Mouse (Mus musculus) gastrocnemius, postnatal 10 days (tissue): ENCODE results near the gene Olfr507. TPM values are rescaled to one million over a fixed set of nuclear protein-coding genes. Genes with fewer than 3 reads are reported as not detected.
"Not testable (repeated sequence)": the region's sequence is repeated elsewhere in the genome, so short reads cannot be mapped to it uniquely, and the experiment has no call there.

Experiments used
- DNase-seq: peaks from one replicate; pipeline ENCODE4 v3.0.0; 2021; ENCODE audit warnings: mixed read lengths
- long read RNA-seq, 2 experiments: library from polyadenylated mRNA; stranded (forward); transcript quantifications; one replicate each; pipeline ENCODE4 v2.0.0; 2021
- total RNA-seq, 2 experiments: library from RNA; stranded (reverse); gene quantifications; 2 replicates each; pipeline ENCODE4 v1.2.3; 2021

Olfr507 gene
- total RNA-seq: not detected
- long read RNA-seq, experiment 1: 0 reads
- long read RNA-seq, experiment 2: 0 reads

GRCm38 (mm10) chr7:108621514-108621913 lies at the start of gene Olfr507:
Olfr507 (plus strand) TSS chr7:108621814.
- DNase-seq: no peak

GRCm38 (mm10) chr7:108589797-108590196 lies 31.8 kb upstream of the Olfr507 start:
- no peak for DNase-seq

- not testable (repeated sequence) for DNase-seq
These were observed 19.7 kb upstream of the Olfr507 start for GRCm38 (mm10) chr7:108601916-108602315.

- DNase-seq: no peak
These were observed 11.1 kb upstream of the Olfr507 start, which contains the start of gene Olfr506 for GRCm38 (mm10) chr7:108610487-108610886. Olfr506 (plus strand) TSS chr7:108610787.

DNA sequence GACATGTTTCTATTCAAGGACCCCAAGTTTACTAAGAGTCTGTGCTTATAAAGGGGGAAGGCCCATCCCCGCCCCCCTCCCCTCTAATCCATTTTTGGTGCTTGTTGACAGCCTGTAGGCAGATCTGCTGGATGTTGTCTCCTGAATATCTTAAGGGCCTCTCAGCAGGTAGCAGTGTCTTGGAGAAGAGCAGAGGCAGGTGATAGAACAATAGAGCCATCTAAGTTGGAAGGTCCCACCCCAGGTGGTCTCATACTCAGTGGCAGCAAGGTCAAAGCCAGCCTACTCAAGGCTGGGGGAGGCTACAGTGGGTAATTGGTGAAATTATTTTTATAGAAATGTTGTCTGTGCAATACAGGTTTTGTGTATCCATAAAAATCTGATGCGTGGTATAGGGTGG lies 7.5 kb upstream of the Olfr507 start:
- DNase-seq: no peak

DNA sequence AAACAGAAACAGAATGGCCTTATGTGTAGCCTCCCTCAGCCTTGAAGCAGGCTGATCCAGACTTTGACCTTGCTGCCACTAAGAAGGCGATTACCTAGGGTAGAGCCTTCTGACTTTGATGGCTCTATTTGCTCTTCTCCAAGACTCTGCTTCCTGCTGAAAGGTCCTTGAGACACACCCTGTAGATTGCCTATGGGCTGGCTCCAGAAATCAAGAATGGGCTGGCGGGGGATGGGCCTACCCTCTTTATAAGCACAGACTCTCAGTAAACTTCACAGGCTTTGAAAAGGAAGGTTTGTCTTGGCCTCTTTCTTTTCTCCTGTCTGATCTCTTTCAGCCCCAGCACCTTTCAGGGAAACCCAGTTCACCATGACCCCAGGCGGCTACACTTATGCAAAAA lies 4.8 kb upstream of the Olfr507 start:
- not testable (repeated sequence) for DNase-seq

- no peak for DNase-seq
These were observed 8.1 kb downstream of the Olfr507 start, which contains the start of gene Olfr508 for GRCm38 (mm10) chr7:108629694-108630093. Olfr508 (plus strand) TSS chr7:108629994.

DNA sequence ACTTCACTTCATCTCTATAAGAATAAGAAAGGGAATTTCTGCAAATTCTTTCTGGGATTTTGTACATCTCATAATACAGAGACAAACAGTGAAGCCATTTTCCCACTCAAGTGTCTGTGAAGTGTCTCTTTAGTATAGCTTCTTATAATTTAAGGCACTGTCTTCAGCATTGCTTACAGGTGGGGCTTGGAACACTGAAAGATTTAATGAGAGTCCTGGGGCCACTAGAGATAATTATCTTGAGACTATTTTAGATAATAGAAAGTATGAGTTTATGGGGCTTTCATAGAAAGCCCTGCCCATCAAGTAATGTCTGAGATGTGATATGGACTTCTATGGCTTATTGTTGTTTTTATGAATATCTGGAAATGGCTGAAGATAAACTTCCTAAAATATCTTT lies 30.2 kb downstream of the Olfr507 start, which contains the start of gene Olfr509:
Gene Olfr509, minus strand, starts transcription at position 101 of the 400 bp plus-strand sequence.
- no peak for DNase-seq

GRCm38 (mm10) chr7:108662419-108662818 lies 40.8 kb downstream of the Olfr507 start:
- no peak for DNase-seq

DNA sequence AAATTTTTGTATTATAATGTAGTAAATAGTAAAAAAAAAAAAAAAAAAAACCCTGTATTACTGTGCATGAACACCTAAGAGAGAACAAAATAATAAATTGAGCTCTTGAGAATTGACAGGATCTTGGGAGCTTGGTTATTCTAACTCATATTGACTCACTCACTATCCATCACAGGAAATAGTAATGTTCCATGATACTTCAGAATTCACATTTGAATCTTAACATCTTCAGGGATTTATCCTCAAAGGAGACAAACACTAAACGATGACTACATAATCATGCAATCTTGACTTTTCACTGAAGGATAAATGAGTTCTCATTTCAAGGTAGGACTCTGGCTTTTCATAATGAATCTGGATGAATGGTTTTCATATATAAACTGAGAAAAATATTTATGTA lies 44.5 kb downstream of the Olfr507 start, which contains the start of gene Olfr510:
Gene Olfr510, plus strand, starts transcription at position 301 of the 400 bp plus-strand sequence.
- no peak for DNase-seq

DNA sequence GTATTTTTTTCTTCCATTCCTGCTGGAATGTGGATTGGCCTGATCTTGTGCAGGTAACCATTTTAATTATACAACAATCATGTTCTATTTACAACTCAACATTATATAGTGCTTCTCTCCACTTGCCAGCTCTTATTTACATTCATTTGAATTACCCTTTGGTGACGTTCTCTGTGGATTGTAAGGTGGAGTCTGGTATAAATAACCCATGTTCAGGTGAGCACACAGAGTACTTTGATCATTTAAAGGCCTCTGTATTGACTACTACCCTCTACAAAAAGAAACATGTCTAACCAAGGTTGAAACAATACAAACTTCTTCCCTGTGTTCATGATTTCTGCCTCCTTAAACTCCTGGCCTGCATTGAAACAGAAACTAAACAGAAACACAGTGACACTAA lies 49.4 kb downstream of the Olfr507 start:
- DNase-seq: no peak

Other genes with a start within 250 kb of the Olfr507 start
- not detected for gene Olfr495, start 228.6 kb upstream of the Olfr507 start, total RNA-seq
- gene Olfr497, start 201.4 kb upstream of the Olfr507 start, total RNA-seq: not detected
- not detected for gene Olfr498, start 156.5 kb upstream of the Olfr507 start, total RNA-seq
- not detected for gene Olfr502, start 96.7 kb upstream of the Olfr507 start, total RNA-seq
- not detected for gene Olfr503, start 77.3 kb upstream of the Olfr507 start, total RNA-seq
- not detected for gene Olfr504, start 56.0 kb upstream of the Olfr507 start, total RNA-seq
- gene Olfr506, start 11.0 kb upstream of the Olfr507 start, total RNA-seq: not detected
- not detected for gene Olfr508, start 8.2 kb downstream of the Olfr507 start, total RNA-seq
- gene Olfr509, start 30.1 kb downstream of the Olfr507 start, total RNA-seq: not detected
- not detected for gene Olfr510, start 44.6 kb downstream of the Olfr507 start, total RNA-seq
- not detected for gene Olfr512, start 91.5 kb downstream of the Olfr507 start, total RNA-seq
- not detected for gene Olfr513, start 129.2 kb downstream of the Olfr507 start, total RNA-seq
- gene Olfr514, start 204.2 kb downstream of the Olfr507 start, total RNA-seq: not detected
- not detected for gene Olfr516, start 228.7 kb downstream of the Olfr507 start, total RNA-seq